Mouse (Mus musculus) heart, adult 8-10 months (tissue): ENCODE results near the gene Pold4. TPM values are rescaled to one million over a fixed set of nuclear protein-coding genes. Genes with fewer than 3 reads are reported as not detected.

Experiments
- DNase-seq: peaks from one replicate; pipeline ENCODE4 v3.0.0; 2022; ENCODE audit warnings: low spot score
- microRNA-seq: library from miRNA; unstranded; fragments of <30 nt; microRNA quantifications from one replicate; pipeline ENCODE4 v1.2.0, GENCODE M21; 2022
- total RNA-seq, 4 experiments: library from RNA; stranded (reverse); gene quantifications; 2 replicates each; pipeline ENCODE4 v1.2.4; 2022

Pold4 gene
- total RNA-seq, 4 experiments from 2014 or later, result 11.9 to 17.5 (median 14.3) TPM

DNA sequence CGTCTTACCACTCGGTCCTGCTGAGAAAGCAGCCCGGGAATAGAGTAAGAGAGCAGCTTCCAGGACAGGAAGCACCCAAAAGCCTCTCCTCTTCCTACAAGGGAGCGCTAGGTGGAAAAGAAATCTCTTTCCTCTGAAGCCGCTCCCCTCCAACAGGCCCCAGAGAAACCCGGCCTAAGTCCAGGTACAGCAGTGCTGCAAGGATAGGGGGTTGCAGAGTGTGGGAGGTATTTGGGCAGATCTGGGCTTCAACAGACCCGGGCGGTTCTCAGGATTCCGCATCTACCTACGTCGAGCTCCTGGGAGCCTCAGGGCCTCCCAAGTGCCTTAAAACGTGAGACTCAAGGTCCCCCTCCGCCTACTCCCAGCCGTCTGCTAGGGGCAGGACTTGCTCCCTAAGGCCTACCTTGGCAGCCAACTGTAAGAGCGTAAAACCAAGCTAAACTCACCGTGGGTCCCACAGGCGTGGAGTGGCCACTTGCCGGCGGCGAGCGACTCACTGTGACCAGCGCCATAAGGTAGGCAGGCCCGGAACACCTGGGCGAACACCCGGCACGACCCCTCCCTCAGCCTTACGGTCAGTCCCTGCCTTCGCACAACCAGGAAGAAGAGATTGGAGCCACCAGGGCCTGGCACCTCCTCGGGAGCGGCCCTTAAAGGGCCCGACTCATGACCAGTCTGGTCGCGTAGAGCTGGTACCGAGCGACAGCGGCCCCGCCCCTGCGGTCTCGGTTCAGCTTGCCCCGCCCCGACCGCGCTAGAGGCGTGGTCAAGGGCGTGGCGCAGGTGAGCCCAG, 37.1 kb downstream of the Pold4 start, which contains the start of gene Ssh3:
TSS of gene Ssh3 (minus strand) at position 615 of the 796 bp plus-strand sequence.
- DNase-seq, result peak; percentile 35

DNA sequence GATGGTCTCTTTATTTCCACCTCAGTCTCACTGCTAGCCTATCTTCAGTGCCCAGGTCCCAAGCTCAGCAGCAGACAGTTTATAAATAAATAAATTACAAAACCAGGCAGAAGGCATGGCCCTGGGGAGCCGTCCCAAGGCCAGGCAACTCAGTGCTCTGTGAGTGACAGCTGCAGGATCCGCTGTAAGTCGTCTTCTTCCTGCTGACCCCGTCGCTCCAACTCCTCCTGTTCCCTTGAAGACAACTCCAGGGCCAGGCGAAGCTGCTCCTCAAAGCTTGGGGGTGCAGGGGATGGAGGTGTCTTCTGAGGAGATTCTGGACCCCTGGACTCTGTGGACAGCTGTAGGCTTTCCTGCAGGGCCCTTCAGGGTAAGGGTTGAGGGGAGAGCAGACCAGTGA, 38.5 kb downstream of the Pold4 start:
- DNase-seq, result no peak

DNA sequence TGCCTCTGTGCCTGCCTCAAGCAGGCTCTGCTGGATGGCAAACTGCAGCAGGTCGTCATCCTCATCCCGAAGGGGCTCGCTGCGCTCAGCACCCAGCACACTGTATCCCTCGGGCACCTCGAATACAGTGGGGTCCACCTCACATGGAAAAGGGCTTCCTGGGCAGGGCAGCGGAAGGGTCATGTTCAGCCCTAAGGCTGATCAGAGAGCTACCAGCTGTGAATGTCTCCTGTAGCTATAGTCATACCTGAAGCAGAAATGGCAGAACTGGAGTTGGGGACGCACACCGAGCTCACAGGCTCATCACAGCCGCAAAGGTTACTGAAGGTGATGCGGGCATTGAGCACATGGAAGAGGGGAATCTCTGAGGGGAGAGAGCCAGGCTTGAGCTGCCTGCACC, 39.3 kb downstream of the Pold4 start:
- no peak for DNase-seq

DNA sequence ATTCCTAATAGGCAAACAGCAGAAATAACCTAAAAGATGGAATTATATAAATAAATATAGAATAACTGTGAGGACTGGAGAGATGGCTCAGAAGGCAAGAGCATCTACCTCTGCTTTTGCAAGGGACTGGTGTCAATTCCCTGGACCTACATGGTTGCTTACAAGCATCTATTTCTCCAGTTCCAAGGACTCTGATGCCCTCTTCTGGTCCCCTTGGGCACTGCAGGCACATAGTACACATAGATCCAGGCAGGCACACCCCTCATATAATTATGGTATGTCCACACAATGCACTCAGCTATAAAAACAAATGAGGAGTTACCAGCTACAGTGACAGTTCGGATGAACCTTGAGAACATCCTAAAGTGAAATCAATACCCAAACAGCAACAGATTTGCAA, 47.8 kb downstream of the Pold4 start:
- no peak for DNase-seq

DNA sequence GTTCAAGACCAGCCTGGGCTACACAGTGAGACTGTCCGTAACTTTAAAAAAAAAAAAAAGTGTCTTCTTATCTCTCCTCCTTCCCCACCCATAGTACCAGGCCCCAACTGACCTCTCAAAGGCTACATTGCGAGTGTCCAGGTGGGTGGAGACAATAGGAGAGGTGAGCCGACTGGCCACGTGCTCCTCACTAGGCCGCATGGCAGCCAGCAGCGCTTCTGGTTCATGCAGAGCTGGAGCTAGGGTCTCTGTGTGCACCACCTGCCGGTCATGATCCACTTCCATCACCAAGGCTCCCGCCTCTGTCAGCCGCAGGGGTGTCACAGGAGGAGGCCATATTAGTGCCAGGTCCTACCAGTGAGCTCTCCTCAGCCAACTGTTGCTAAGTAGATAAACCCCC, 48.7 kb downstream of the Pold4 start:
- no peak for DNase-seq

DNA sequence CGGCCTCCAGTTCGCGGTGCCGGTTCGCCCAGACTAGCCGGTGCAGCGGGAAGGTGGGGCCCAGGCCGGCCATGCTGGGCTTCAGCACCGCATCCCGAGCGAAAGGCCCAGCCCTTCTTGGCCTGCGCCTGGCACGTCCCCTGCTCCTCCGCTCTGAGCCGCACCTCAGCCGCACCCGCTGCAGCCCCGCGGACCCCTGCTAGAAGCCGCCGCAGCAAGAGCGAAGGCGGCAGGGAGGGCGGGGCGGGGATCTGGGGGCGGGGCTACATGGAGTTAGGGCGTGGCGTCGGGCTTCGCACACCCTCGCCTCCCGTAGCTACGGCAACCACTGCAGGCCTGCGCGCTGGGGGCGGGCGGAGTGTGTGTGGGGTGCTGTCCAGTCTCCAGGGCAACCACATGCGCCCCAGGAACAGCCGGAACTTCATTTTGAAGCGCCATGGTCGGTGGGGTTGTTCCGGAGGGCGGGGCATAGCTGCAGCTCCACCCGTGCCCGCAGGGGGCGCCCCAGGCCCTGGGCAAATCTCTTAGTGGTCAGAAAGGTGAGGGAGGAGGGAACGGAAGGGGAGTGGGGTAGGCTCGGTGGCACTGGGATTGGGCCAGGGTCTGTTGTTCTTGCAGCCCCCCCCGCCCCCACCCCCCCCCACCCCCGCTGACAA, 51.3 kb downstream of the Pold4 start, which contains the start of gene Ankrd13d:
TSS of gene Ankrd13d (minus strand) at position 240 of the 656 bp plus-strand sequence.
- DNase-seq, result peak; percentile 74

Small RNA genes lying within 50 kb of the gene (microRNA-seq; reads per million reads assigned to microRNA genes)
- gene Gm26115 (not detected), gene Mir6985 (2.2 reads per million)

Other genes starting within 250 kb of the Pold4 start
- 10 to 100 TPM; 24.2 to 32.4 (median 28.4) TPM for gene Acy3, start 245.3 kb upstream of the Pold4 start, total RNA-seq
- not detected for gene Tbx10, start 239.1 kb upstream of the Pold4 start, total RNA-seq
- gene Nudt8, start 231.3 kb upstream of the Pold4 start, total RNA-seq, result 100 to 1,000 TPM; 134 to 165 (median 153) TPM
- gene Gm49405, start 231.3 kb upstream of the Pold4 start, total RNA-seq, result 1 to 10 TPM in 1 of 4 experiments, under 1 TPM in 3; 0.69 to 1.6 (median 0.81) TPM
- 100 to 1,000 TPM; 255 to 281 (median 261) TPM for gene Doc2g, start 228.6 kb upstream of the Pold4 start, total RNA-seq
- gene Ndufv1, start 219.1 kb upstream of the Pold4 start, total RNA-seq, result 1,000 to 10,000 TPM; 1,087 to 1,207 (median 1,176) TPM
- gene Gstp1, start 193.9 kb upstream of the Pold4 start, total RNA-seq, result 100 to 1,000 TPM; 355 to 468 (median 390) TPM
- gene Gstp2, start 185.9 kb upstream of the Pold4 start, total RNA-seq, result 100 to 1,000 TPM; 131 to 147 (median 142) TPM
- gene Gstp3, start 172.3 kb upstream of the Pold4 start, total RNA-seq, result not detected
- not detected for gene Cabp2, start 150.3 kb upstream of the Pold4 start, total RNA-seq
- 10 to 100 TPM; 33.6 to 43.4 (median 39.5) TPM for gene Cdk2ap2, start 134.7 kb upstream of the Pold4 start, total RNA-seq
- 10 to 100 TPM; 17.0 to 22.1 (median 18.3) TPM for gene Pitpnm1, start 131.9 kb upstream of the Pold4 start, total RNA-seq
- gene Aip, start 106.0 kb upstream of the Pold4 start, total RNA-seq, result 10 to 100 TPM; 65.9 to 79.6 (median 70.7) TPM
- gene Gpr152, start 92.1 kb upstream of the Pold4 start, total RNA-seq, result not detected
- not detected for gene Cabp4, start 87.9 kb upstream of the Pold4 start, total RNA-seq
- 10 to 100 TPM; 34.9 to 55.9 (median 42.8) TPM for gene Coro1b, start 83.3 kb upstream of the Pold4 start, total RNA-seq
- gene Ptprcap, start 78.3 kb upstream of the Pold4 start, total RNA-seq, result 1 to 10 TPM in 3 of 4 experiments, under 1 TPM in 1; 0.73 to 2.4 (median 1.3) TPM
- 10 to 100 TPM; 15.6 to 17.9 (median 17.0) TPM for gene Rps6kb2, start 68.5 kb upstream of the Pold4 start, total RNA-seq
- gene Carns1, start 56.4 kb upstream of the Pold4 start, total RNA-seq, result 10 to 100 TPM; 28.3 to 37.5 (median 30.5) TPM
- gene Tbc1d10c, start 40.6 kb upstream of the Pold4 start, total RNA-seq, result 10 to 100 TPM in 2 of 4 experiments, 1 to 10 TPM in 2; 8.6 to 19.6 (median 12.4) TPM
- gene Ppp1ca, start 39.8 kb upstream of the Pold4 start, total RNA-seq, result 100 to 1,000 TPM; 261 to 310 (median 281) TPM
- 1 to 10 TPM; 5.3 to 6.2 (median 5.6) TPM for gene Rad9a, start 30.2 kb upstream of the Pold4 start, total RNA-seq
- gene Clcf1, start 17.7 kb upstream of the Pold4 start, total RNA-seq, result 1 to 10 TPM in 2 of 4 experiments, under 1 TPM in 2; 0.57 to 1.6 (median 1.0) TPM
- gene AC109138.7, start 17.5 kb upstream of the Pold4 start, total RNA-seq, result under 1 TPM in 1 of 4 experiments, not detected in 3; 0.87 TPM
- 10 to 100 TPM in 2 of 4 experiments, 1 to 10 TPM in 2; 6.1 to 11.4 (median 8.1) TPM for gene Ssh3, start 37.3 kb downstream of the Pold4 start, total RNA-seq
- 1 to 10 TPM in 1 of 4 experiments, under 1 TPM in 3; 0.59 to 2.1 (median 0.80) TPM for gene Ankrd13d, start 51.2 kb downstream of the Pold4 start, total RNA-seq
- 10 to 100 TPM; 48.7 to 55.9 (median 50.7) TPM for gene Grk2, start 74.3 kb downstream of the Pold4 start, total RNA-seq
- gene Kdm2a, start 166.4 kb downstream of the Pold4 start, total RNA-seq, result 10 to 100 TPM; 36.9 to 47.7 (median 38.9) TPM
- gene Rhod, start 207.5 kb downstream of the Pold4 start, total RNA-seq, result 1 to 10 TPM; 5.1 to 6.7 (median 5.8) TPM
- gene Syt12, start 245.5 kb downstream of the Pold4 start, total RNA-seq, result 10 to 100 TPM in 1 of 4 experiments, 1 to 10 TPM in 3; 4.2 to 13.5 (median 6.1) TPM